9 mouse cellular contexts compared by ENCODE assay signal in genomic region chr7:144627606-144628333, GRCm38 (mm10). TPM values are rescaled to one million over a fixed set of nuclear protein-coding genes. Genes with fewer than 3 reads are reported as not detected.
A peak's percentile ranks its signal among the peaks of the same experiment; 100 is the strongest.
DNase-seq lines count a peak whose midpoint lies in the region; ATAC-seq lines count a peak whose summit lies in the region.
"Had no signal": no experiment of that assay in that cellular context is flagged by ENCODE, and none has a peak within 500 bp of the region (broad histone marks: within the 10 kb centered on the region; RNA-seq: fewer than 3 reads in every experiment).

No protein-coding gene starts in this region.

- no peaks in the 10 kb centered on the region for H3K36me3 ChIP-seq in embryonic facial prominence, embryonic 14.5 days (ENCODE audit: control insufficient read depth, insufficient read depth, low read length)
- H3K36me3 ChIP-seq in hindbrain, embryonic 14.5 days (replicated peaks; ENCODE audit: control insufficient read depth, insufficient read depth), result no peaks in the 10 kb centered on the region
- H3K36me3 ChIP-seq in neural tube, embryonic 11.5 days (ENCODE audit: control insufficient read depth, insufficient read depth, low read length), result no peaks in the 10 kb centered on the region

- H3K9me3 ChIP-seq in embryonic facial prominence, embryonic 14.5 days (ENCODE audit: control insufficient read depth, low read length), result no peaks in the 10 kb centered on the region
- no peaks in the 10 kb centered on the region for H3K9me3 ChIP-seq in hindbrain, embryonic 14.5 days (ENCODE audit: control insufficient read depth, low read length)
- H3K9me3 ChIP-seq in neural tube, embryonic 11.5 days (ENCODE audit: control insufficient read depth, low read length), result no peaks in the 10 kb centered on the region

- 0 out of 2 replicates have a peak, but pooled peaks cover 5% of the 10 kb centered on the region for H3K27me3 ChIP-seq in embryonic facial prominence, embryonic 14.5 days (replicated peaks; ENCODE audit: control insufficient read depth, insufficient read depth, low read length)
- H3K27me3 ChIP-seq in hindbrain, embryonic 14.5 days (ENCODE audit: control insufficient read depth, insufficient read depth, low read length), result no peaks in the 10 kb centered on the region
- H3K27me3 ChIP-seq in neural tube, embryonic 11.5 days (ENCODE audit: control insufficient read depth, insufficient read depth, low read length), result no peaks in the 10 kb centered on the region

- 24% methylated on average over 13 of the region's 13 CpGs for WGBS in embryonic facial prominence, embryonic 14.5 days
- WGBS in hindbrain, embryonic 14.5 days, result 9% methylated on average over 13 of the region's 13 CpGs
- WGBS in neural tube, embryonic 11.5 days, result 19% methylated on average over 13 of the region's 13 CpGs

- peak; percentile 19; the same call in 1 of the 2 replicates for ATAC-seq in embryonic facial prominence, embryonic 14.5 days (ENCODE audit: low read depth)
- peak; percentile 60 for ATAC-seq in hindbrain, embryonic 14.5 days (ENCODE audit: low FRiP score)
- ATAC-seq in neural tube, embryonic 11.5 days (ENCODE audit: insufficient read depth, low FRiP score, low TSS enrichment), result peak; percentile 43; the same call in 1 of the 2 replicates

- H3K9ac ChIP-seq in embryonic facial prominence, embryonic 14.5 days (ENCODE audit: low read depth, low read length), result no peak overlapping the region
- no peak overlapping the region for H3K9ac ChIP-seq in hindbrain, embryonic 14.5 days
- H3K9ac ChIP-seq in neural tube, embryonic 11.5 days (ENCODE audit: low read length), result peak overlapping the region; percentile 20; the same call in 1 of the 2 replicates

- H3K4me2 ChIP-seq in embryonic facial prominence, embryonic 14.5 days (ENCODE audit: low read depth, low read length), result no peak overlapping the region
- H3K4me2 ChIP-seq in hindbrain, embryonic 14.5 days (replicated peaks), result no peak overlapping the region
- no peak overlapping the region for H3K4me2 ChIP-seq in neural tube, embryonic 11.5 days (ENCODE audit: low read depth)

- H3K4me3 ChIP-seq in embryonic facial prominence, embryonic 14.5 days (ENCODE audit: low read depth, low read length), result no peak overlapping the region
- no peak overlapping the region for H3K4me3 ChIP-seq in hindbrain, embryonic 14.5 days (replicated peaks; ENCODE audit: low read length)
- no peak overlapping the region for H3K4me3 ChIP-seq in neural tube, embryonic 11.5 days (ENCODE audit: low read depth, low read length)

- no peak overlapping the region; the same call in 1 of the 2 replicates for H3K27ac ChIP-seq in embryonic facial prominence, embryonic 14.5 days (replicated peaks; ENCODE audit: low read depth, low read length)
- H3K27ac ChIP-seq in hindbrain, embryonic 14.5 days, result peak overlapping the region; percentile 74
- peak overlapping the region; percentile 54 for H3K27ac ChIP-seq in neural tube, embryonic 11.5 days (ENCODE audit: low read depth, low read length)

- peak; percentile 64 for DNase-seq in embryo, embryonic 10.5 days (ENCODE audit: low spot score)
- DNase-seq in embryonic facial prominence, embryonic 14.5 days (ENCODE audit: low spot score), result peak; percentile 23
- peak; percentile 33 for DNase-seq in hindbrain, embryonic 14.5 days (ENCODE audit: low spot score)
- DNase-seq in neural tube, embryonic 11.5 days (ENCODE audit: low spot score), result no peak
- no peak for DNase-seq in layer of hippocampus, adult 18-20 months (ENCODE audit: low spot score in 2 of 2)
- no peak for DNase-seq in cerebellum, adult 11-12 months
- no peak for DNase-seq in kidney, adult 18-20 months
- DNase-seq in ovary, adult 18-20 months (ENCODE audit: low spot score), result no peak
- DNase-seq: lung, adult 18-20 months had no signal

- peaks cover 16% of the 10 kb centered on the region for H3K4me1 ChIP-seq in embryonic facial prominence, embryonic 14.5 days (ENCODE audit: control insufficient read depth, insufficient read depth, low read length)
- H3K4me1 ChIP-seq in hindbrain, embryonic 14.5 days (replicated peaks; ENCODE audit: control insufficient read depth, insufficient read depth, low read length), result peaks cover 18% of the 10 kb centered on the region
- H3K4me1 ChIP-seq in neural tube, embryonic 11.5 days (ENCODE audit: control insufficient read depth, insufficient read depth, low read length), result peaks cover 18% of the 10 kb centered on the region

RNA-seq across cellular contexts. Expression of gene Fadd, which starts 45.5 kb away (rescaled TPM):
- 8.0 and 9.5 TPM in 2 replicates for polyA plus RNA-seq in embryonic facial prominence, embryonic 14.5 days (2014; fragmentation: Nextera tagmentation; extraction: Ambion mirVana)
- polyA plus RNA-seq in hindbrain, embryonic 14.5 days (2014; fragmentation: Nextera tagmentation; extraction: Ambion mirVana), result 4.6 and 5.4 TPM in 2 replicates
- polyA plus RNA-seq in neural tube, embryonic 11.5 days (2014; fragmentation: Nextera tagmentation; extraction: Ambion mirVana), result 8.9 and 9.4 TPM in 2 replicates
- total RNA-seq in layer of hippocampus, adult 18-20 months (2021), result 1 to 10 TPM; 2.0 TPM

Comparison
In these comparisons a context has a peak if more than half of its experiments do, and no peak if none do; other contexts are left out.
1. DNase-seq: peak in embryo, embryonic 10.5 days (single experiment), embryonic facial prominence, embryonic 14.5 days (single experiment) and hindbrain, embryonic 14.5 days (single experiment); none in neural tube, embryonic 11.5 days (single experiment), layer of hippocampus, adult 18-20 months (0 of 2), cerebellum, adult 11-12 months (single experiment), kidney, adult 18-20 months (single experiment) and ovary, adult 18-20 months (single experiment).
2. Peak in every context shown above with its lines, with median percentiles within 50 percentile points of each other: ATAC-seq.